Mouse (Mus musculus): ENCODE measurements around the gene Cyp4b1. TPM values are rescaled to one million over a fixed set of nuclear protein-coding genes. Genes with fewer than 3 reads are reported as not detected.

The Cyp4b1 gene
- polyA plus RNA-seq (2014; fragmentation: Illumina TruSeq; extraction: RNeasy Lipid Tissue Mini Kit (QIAGEN cat#74804); ENCODE audit: low read depth, low replicate concordance) = 36.2 TPM

DNA sequence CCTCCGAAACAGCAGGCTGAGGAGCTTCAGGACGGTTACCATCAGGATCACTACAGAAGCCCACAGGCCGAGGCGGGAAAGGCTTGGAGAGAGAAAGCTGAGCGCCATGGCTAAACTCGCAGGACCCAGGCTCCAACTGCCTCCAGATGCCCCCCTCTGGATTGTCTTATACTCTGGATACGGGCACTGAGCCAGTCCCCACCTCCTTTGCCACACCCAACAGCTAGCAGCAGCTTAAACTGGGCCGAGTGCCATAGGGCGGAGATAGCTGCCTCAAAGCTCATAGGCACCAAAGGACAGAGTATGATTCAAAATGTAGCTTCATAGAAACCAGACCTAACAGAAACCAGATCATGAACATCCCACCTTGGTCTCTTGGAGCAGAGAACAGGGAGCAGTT lies at the start of gene Cyp4b1:
Gene Cyp4b1 (minus strand): TSS at position 144 of the 400 bp plus-strand sequence.

DNA sequence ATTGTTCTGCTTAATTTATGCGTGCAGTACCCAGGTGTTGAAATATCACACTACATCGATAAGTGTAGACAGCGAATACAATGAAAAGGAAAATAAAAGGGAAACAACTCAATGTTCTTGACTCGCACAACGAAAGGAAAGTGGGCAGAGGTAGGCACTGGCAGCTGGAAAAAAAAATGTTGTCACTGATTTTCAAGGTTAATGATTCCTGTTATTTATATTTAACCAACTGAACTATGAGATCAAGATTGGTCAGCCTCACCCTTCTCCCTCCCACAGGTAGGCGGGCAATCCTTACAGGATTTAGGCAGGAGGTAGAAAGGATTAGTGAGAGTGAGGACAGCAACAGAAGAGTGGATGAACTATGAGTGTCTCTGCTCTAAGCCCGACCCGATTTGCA lies 46.9 kb downstream of the Cyp4b1 start, which contains the start of gene Cyp4a32:
Gene Cyp4a32 (plus strand): TSS at position 359 of the 400 bp plus-strand sequence.

Other genes starting within 250 kb of the Cyp4b1 start
- 0.16 TPM for gene Cyp4a12b, start 236.1 kb downstream of the Cyp4b1 start, polyA plus RNA-seq (2014; fragmentation: Illumina TruSeq; extraction: RNeasy Lipid Tissue Mini Kit (QIAGEN cat#74804); ENCODE audit: low read depth, low replicate concordance)
- gene Cyp4a30b, start 195.1 kb downstream of the Cyp4b1 start, polyA plus RNA-seq (2014; fragmentation: Illumina TruSeq; extraction: RNeasy Lipid Tissue Mini Kit (QIAGEN cat#74804); ENCODE audit: low read depth, low replicate concordance) = 1.5 TPM
- not detected for gene Cyp4a14, start 151.6 kb downstream of the Cyp4b1 start, polyA plus RNA-seq (2014; fragmentation: Illumina TruSeq; extraction: RNeasy Lipid Tissue Mini Kit (QIAGEN cat#74804); ENCODE audit: low read depth, low replicate concordance)
- not detected for gene Cyp4a10, start 129.5 kb downstream of the Cyp4b1 start, polyA plus RNA-seq (2014; fragmentation: Illumina TruSeq; extraction: RNeasy Lipid Tissue Mini Kit (QIAGEN cat#74804); ENCODE audit: low read depth, low replicate concordance)
- not detected for gene Cyp4a31, start 84.1 kb downstream of the Cyp4b1 start, polyA plus RNA-seq (2014; fragmentation: Illumina TruSeq; extraction: RNeasy Lipid Tissue Mini Kit (QIAGEN cat#74804); ENCODE audit: low read depth, low replicate concordance)
- not detected for gene Cyp4a32, start 46.8 kb downstream of the Cyp4b1 start, polyA plus RNA-seq (2014; fragmentation: Illumina TruSeq; extraction: RNeasy Lipid Tissue Mini Kit (QIAGEN cat#74804); ENCODE audit: low read depth, low replicate concordance)
- 27.6 TPM for gene Efcab14, start 90.0 kb upstream of the Cyp4b1 start, polyA plus RNA-seq (2014; fragmentation: Illumina TruSeq; extraction: RNeasy Lipid Tissue Mini Kit (QIAGEN cat#74804); ENCODE audit: low read depth, low replicate concordance)
- gene Tex38, start 133.3 kb upstream of the Cyp4b1 start, polyA plus RNA-seq (2014; fragmentation: Illumina TruSeq; extraction: RNeasy Lipid Tissue Mini Kit (QIAGEN cat#74804); ENCODE audit: low read depth, low replicate concordance) = 2.5 TPM
- 21.0 TPM for gene Atpaf1, start 137.1 kb upstream of the Cyp4b1 start, polyA plus RNA-seq (2014; fragmentation: Illumina TruSeq; extraction: RNeasy Lipid Tissue Mini Kit (QIAGEN cat#74804); ENCODE audit: low read depth, low replicate concordance)
- 12.0 TPM for gene Mob3c, start 180.4 kb upstream of the Cyp4b1 start, polyA plus RNA-seq (2014; fragmentation: Illumina TruSeq; extraction: RNeasy Lipid Tissue Mini Kit (QIAGEN cat#74804); ENCODE audit: low read depth, low replicate concordance)
- gene Mknk1, start 191.5 kb upstream of the Cyp4b1 start, polyA plus RNA-seq (2014; fragmentation: Illumina TruSeq; extraction: RNeasy Lipid Tissue Mini Kit (QIAGEN cat#74804); ENCODE audit: low read depth, low replicate concordance) = 30.8 TPM
- not detected for gene Kncn, start 236.7 kb upstream of the Cyp4b1 start, polyA plus RNA-seq (2014; fragmentation: Illumina TruSeq; extraction: RNeasy Lipid Tissue Mini Kit (QIAGEN cat#74804); ENCODE audit: low read depth, low replicate concordance)
- gene 6430628N08Rik, start 242.9 kb upstream of the Cyp4b1 start, polyA plus RNA-seq (2014; fragmentation: Illumina TruSeq; extraction: RNeasy Lipid Tissue Mini Kit (QIAGEN cat#74804); ENCODE audit: low read depth, low replicate concordance) = 0.37 TPM

All from adipose tissue, adult 10 weeks (tissue).